Mouse (Mus musculus) fibroblast of lung, adult 2 months (primary cell): ENCODE measurements around the gene Slc15a3.

ENCODE experiments used
- DNase-seq: peaks from one replicate; pipeline ENCODE4 v3.0.0-alpha.2; 2011; ENCODE audit warnings: low read depth

The Slc15a3 gene

DNA sequence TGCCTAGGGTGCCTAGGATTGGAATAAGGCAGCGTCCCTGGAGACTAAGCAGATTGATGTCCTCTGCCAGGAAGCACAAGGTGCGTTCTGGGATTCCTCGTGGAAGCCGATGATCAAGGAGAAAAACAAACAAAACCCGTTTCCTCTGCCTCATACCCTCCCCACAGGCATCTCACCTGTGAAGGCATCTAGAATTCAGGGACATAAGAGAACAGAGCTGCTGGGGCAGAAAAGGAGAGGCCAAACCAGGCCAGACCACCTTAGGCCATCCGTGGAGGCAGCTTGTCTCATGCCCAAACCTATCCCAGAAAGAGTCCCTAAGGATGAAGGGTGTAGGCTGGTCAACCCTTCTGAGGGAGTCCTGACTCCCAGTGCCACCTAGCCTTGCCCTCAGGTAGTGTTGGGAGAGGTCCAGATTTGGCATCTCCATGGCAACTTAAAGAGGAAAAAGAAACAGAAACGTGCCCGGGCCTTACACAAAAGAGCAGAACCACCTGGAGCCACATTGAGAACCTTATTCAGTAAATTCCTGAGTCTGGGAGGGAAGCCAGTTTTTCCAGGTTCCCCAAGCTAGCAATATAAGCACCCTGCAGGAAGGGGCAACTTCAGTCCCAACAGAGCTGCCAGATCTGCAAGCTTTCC is 30.5 kb downstream of the Slc15a3 start, which contains the start of gene Tmem132a:
Gene Tmem132a, minus strand, starts transcription at position 55 of the 642 bp plus-strand sequence.
- DNase-seq = no peak

DNA sequence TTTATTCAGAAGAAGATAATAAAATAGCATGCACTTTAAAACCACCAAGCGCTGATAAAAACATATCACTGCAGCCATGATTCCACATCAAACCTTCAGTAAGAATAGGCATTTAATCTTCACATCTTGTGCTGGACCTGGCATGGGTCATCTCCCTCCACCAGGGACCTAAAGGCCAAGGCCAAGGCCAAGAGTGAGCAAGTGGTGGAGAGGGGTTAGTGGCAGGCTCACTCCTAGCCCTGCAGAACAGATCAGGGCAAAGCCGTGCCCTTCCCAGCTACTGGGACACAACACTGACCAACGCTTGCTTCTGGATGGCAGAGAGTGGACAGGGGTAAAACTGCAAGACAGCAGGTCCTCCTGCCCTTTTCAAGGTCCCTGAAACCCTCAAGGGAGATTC is 31.1 kb downstream of the Slc15a3 start:
- DNase-seq = no peak

GRCm38 (mm10) chr19:10871328-10871961 is 31.9 kb downstream of the Slc15a3 start:
- no peak for DNase-seq

- no peak for DNase-seq
These were observed 38.8 kb downstream of the Slc15a3 start for GRCm38 (mm10) chr19:10878201-10878837.

DNA sequence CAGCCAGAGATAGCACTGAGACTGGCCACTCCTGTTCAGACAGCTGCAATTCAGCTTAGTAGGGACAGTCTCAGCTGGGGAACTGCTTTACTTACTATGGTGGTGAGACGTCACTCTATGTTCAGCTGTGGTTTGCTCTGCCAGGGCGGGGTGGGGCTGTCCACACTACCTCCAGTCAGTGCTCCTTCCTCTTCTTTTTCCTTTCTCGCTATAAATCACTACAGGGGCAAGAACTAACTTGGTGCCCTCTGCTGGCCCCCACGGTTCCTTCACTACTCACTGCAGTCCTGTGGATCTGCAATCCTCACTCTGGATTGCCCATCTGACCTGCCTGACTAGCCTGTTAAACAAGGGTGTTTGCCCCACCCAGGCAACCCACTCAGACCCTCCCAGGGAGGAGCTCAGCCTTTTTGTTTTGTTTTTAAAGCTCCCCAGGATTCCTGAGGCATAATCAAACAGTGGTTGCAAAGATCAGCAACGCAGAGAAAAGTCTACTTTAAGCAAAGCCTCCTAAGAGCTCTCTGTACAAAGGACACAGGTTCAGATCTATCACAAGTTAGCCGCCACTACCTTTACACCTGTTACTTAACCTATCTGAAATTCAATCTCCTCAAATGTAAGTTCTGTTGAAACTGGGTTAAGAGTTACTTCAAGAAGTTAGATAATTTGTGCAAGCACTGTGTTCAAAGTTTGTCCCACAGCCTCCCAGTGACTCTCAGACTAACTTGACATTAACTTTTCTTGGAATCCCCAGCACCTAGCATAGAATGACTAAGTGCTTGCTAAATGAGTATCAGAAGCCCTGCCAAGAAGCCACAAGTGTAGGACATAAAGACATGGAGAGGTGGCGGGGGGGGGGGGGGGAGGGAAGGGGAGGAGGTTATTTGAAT is 40.8 kb downstream of the Slc15a3 start:
- DNase-seq = no peak

GRCm38 (mm10) chr19:10880975-10881425 is 41.5 kb downstream of the Slc15a3 start:
- DNase-seq = no peak

GRCm38 (mm10) chr19:10881426-10882154 is 42.1 kb downstream of the Slc15a3 start, which contains the start of gene Tmem109:
Tmem109 (minus strand) TSS chr19:10882001.
- peak; percentile 84 for DNase-seq

- DNase-seq = no peak
These were observed 52.7 kb downstream of the Slc15a3 start for GRCm38 (mm10) chr19:10892201-10892600.

DNA sequence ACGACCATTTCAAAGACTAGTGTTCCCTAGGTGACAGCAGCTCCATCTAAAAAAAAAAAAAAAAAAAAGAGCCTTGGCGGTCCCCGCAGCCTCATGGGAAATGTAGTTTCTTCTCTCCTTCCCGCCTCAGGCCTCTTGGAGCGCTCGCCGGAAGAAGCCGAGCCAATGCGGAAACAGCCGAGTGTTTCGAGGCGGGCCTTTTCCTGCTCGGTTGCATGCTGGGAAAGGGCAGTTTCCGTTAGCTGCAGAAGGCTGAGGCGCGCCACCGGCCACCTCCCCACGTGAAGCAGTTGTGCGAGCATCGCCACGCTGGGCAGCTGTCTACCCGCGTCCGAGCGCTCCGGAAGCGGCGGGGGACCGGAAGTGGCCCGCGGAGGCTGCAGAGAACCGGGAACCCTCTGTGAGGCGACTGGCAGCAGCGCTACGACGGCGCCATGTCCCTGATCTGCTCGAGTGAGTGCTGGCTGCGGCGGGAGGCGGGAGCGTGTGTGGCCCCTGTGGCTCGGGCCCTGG is 55.5 kb downstream of the Slc15a3 start, which contains the start of gene Prpf19:
Gene Prpf19, plus strand, starts transcription at position 216 of the 513 bp plus-strand sequence.
- DNase-seq = peak; percentile 95

GRCm38 (mm10) chr19:10895708-10896107 is 56.2 kb downstream of the Slc15a3 start:
- peak; percentile 57 for DNase-seq

DNA sequence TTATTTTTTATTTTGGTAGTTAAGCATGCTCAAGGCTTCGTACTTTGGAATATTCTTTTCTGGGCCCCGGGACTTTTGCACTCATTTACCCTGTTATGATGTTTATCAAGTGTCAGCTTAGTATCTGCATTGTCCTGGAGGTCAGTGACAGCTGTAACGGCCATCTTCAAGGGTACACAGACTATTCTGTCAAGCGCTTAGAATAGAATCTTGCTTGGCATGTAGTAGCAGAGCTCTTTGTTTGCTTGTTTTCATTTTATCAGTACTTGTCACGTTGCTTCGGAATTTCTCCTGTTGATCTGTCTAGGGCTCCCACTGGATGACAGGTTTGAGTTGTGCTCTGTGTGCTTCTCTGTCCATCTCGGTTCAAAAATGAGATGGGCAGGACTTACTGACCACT is 57.3 kb downstream of the Slc15a3 start:
- DNase-seq = no peak

DNA sequence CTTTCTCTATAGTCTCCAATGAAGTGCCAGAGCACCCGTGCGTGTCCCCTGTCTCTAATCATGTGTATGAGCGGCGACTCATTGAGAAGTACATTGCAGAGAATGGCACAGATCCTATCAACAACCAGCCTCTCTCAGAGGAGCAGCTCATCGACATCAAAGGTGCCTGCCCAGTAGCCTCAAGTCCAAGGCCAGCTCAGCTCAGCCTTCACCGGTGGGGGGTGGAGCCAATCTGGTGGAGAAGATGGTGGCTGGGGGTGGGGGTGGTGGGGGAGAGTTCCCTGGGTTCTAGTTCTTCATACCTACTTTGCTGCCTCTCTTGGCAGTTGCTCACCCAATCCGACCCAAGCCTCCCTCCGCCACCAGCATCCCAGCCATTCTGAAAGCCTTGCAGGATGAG is 58.0 kb downstream of the Slc15a3 start:
- DNase-seq = no peak

DNA sequence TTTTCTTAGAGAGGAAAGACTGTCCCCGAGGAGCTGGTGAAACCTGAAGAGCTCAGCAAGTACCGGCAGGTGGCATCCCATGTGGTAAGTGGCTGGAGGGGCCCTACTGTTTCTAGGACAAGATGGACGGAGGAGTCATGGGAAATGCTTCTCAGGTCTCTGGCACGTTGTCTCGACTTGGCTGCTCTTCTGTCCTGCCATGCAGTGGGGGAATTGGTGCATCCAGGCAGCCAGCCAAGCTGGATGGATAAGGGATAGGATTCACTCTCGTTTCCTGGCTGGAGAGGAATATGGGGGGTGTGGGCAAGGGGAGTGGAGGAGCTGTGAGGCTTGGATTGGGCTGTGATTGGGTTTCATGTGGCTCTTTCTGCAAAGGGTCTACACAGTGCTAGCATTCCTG is 60.8 kb downstream of the Slc15a3 start:
- DNase-seq = no peak

DNA sequence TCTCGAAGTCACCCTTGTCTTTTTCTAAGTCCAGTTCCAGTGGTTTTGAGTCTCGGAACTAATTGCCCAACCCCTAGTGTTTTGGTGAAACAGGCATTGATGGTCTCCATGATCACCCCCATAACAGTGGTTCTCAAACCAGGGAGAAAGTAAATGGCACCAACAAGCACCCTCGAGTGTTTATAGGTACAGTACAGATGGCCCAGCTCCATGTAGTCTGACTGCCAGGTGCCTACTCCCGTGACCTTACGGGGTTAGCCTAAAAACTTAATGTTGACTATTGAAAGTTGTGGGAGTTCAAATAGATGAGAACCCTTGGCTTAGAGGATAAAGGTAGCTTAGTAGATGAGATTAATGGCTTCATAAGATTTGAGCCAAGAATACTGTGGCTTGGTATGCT is 61.5 kb downstream of the Slc15a3 start:
- no peak for DNase-seq

GRCm38 (mm10) chr19:10904512-10904911 is 65.0 kb downstream of the Slc15a3 start:
- no peak for DNase-seq

- no peak for DNase-seq
These were observed 65.6 kb downstream of the Slc15a3 start for GRCm38 (mm10) chr19:10904927-10905727.

DNA sequence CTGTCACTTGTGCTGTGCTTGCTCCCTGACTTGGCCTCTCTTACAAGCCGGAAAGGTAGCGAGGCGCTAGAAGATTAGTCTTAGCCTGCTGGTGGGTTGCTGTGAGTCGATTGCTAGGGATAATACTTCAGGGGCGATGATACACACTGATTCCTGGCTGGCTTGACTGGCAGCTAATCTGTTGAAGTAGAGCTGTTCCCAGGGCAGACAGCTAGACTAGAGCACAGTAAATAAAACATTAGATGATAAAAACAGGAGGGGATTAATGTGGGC is 66.1 kb downstream of the Slc15a3 start:
- no peak for DNase-seq

- no peak for DNase-seq
These were observed 68.4 kb downstream of the Slc15a3 start for GRCm38 (mm10) chr19:10907891-10908290.
